Mouse (Mus musculus): ENCODE measurements at regions not wholly inside any gene's neighbourhood (a gene's known extent, or its start where the extent isn't known, plus 50 kb on each side); places are given as distances from the start of the nearest gene placed in this dataset.

- TF ChIP-seq GATA1 (IDR thresholded peaks at IDR 0.05; ENCODE audit: low read length) (no peak), TAL1 (IDR thresholded peaks at IDR 0.05; ENCODE audit: low read length) (no peak)
These were observed 81.5 kb upstream of the Dio3 start for GRCm38 (mm10) chr12:110197366-110197765.

Data from erythroblast, embryonic 14.5 days (primary cell).